Mouse (Mus musculus) heart, adult 8-10 months (tissue): ENCODE data around the gene Csrnp1. TPM values are rescaled to one million over a fixed set of nuclear protein-coding genes. Genes with fewer than 3 reads are reported as not detected.

Source experiments
- DNase-seq: peaks from one replicate; pipeline ENCODE4 v3.0.0; 2022; ENCODE audit warnings: low spot score
- total RNA-seq, 4 experiments: library from RNA; stranded (reverse); gene quantifications; 2 replicates each; pipeline ENCODE4 v1.2.4; 2022

The Csrnp1 gene
- total RNA-seq, 4 experiments from 2014 or later = 10.9 to 32.1 (median 16.1) TPM

- DNase-seq = no peak
Observed at GRCm38 (mm10) chr9:119978151-119978810, 6.2 kb downstream of the Csrnp1 start.

GRCm38 (mm10) chr9:119977557-119978060 lies 6.8 kb downstream of the Csrnp1 start:
- DNase-seq = no peak

GRCm38 (mm10) chr9:119976704-119977556 lies 7.5 kb downstream of the Csrnp1 start:
- DNase-seq = no peak

- no peak for DNase-seq
Observed at GRCm38 (mm10) chr9:119975286-119975685, 9.2 kb downstream of the Csrnp1 start.

GRCm38 (mm10) chr9:119974609-119975008 lies 9.8 kb downstream of the Csrnp1 start:
- DNase-seq = no peak

GRCm38 (mm10) chr9:119973869-119974520 lies 10.5 kb downstream of the Csrnp1 start:
- no peak for DNase-seq

- no peak for DNase-seq
Observed at GRCm38 (mm10) chr9:119973281-119973680, 11.2 kb downstream of the Csrnp1 start.

- DNase-seq = peak; percentile 74
Observed at GRCm38 (mm10) chr9:119972582-119972981, 11.9 kb downstream of the Csrnp1 start.

GRCm38 (mm10) chr9:119972166-119972565 lies 12.3 kb downstream of the Csrnp1 start:
- DNase-seq = no peak

- DNase-seq = no peak
Observed at GRCm38 (mm10) chr9:119970763-119971656, 13.4 kb downstream of the Csrnp1 start.

- DNase-seq = no peak
Observed at GRCm38 (mm10) chr9:119970221-119970620, 14.2 kb downstream of the Csrnp1 start.

- DNase-seq = no peak
Observed at GRCm38 (mm10) chr9:119969811-119970210, 14.6 kb downstream of the Csrnp1 start.

GRCm38 (mm10) chr9:119966221-119966910 lies 18.1 kb downstream of the Csrnp1 start:
- DNase-seq = no peak

GRCm38 (mm10) chr9:119965186-119965585 lies 19.3 kb downstream of the Csrnp1 start:
- no peak for DNase-seq

GRCm38 (mm10) chr9:119964206-119964605 lies 20.3 kb downstream of the Csrnp1 start:
- peak; percentile 61 for DNase-seq

- DNase-seq = peak; percentile 69
Observed at GRCm38 (mm10) chr9:119962987-119963667, 21.3 kb downstream of the Csrnp1 start.

- DNase-seq = no peak
Observed at GRCm38 (mm10) chr9:119962216-119962615, 22.2 kb downstream of the Csrnp1 start.

GRCm38 (mm10) chr9:119958835-119959234 lies 25.6 kb downstream of the Csrnp1 start:
- DNase-seq = no peak

- DNase-seq = no peak
Observed at GRCm38 (mm10) chr9:119951388-119951787, 33.1 kb downstream of the Csrnp1 start.

- no peak for DNase-seq
Observed at GRCm38 (mm10) chr9:119950434-119950833, 34.0 kb downstream of the Csrnp1 start.
